Mouse (Mus musculus) skeletal muscle tissue, adult 2 months (tissue): ENCODE results near the gene Tmco5.
"Not testable (repeated sequence)": the region's sequence is repeated elsewhere in the genome, so short reads cannot be mapped to it uniquely, and the experiment has no call there.

ENCODE experiments used
- DNase-seq: peaks from one replicate; pipeline ENCODE4 v3.0.0-alpha.2; 2012; ENCODE audit warnings: low read depth, low spot score

The Tmco5 gene

GRCm38 (mm10) chr2:116922580-116923500 is 44.3 kb downstream of the Tmco5 start:
- no peak for DNase-seq

- DNase-seq, result no peak
These were observed 45.2 kb downstream of the Tmco5 start for GRCm38 (mm10) chr2:116923684-116924083.

- DNase-seq, result no peak
These were observed 45.8 kb downstream of the Tmco5 start for GRCm38 (mm10) chr2:116924292-116924691.

GRCm38 (mm10) chr2:116925230-116925629 is 46.7 kb downstream of the Tmco5 start:
- no peak for DNase-seq

- peak; percentile 15 for DNase-seq
These were observed 53.7 kb downstream of the Tmco5 start for GRCm38 (mm10) chr2:116932218-116932617.

GRCm38 (mm10) chr2:116934236-116934635 is 55.7 kb downstream of the Tmco5 start:
- DNase-seq, result not testable (repeated sequence)

- no peak for DNase-seq
These were observed 56.3 kb downstream of the Tmco5 start for GRCm38 (mm10) chr2:116934776-116935175.

- no peak for DNase-seq
These were observed 57.9 kb downstream of the Tmco5 start for GRCm38 (mm10) chr2:116936371-116936770.

- DNase-seq, result no peak
These were observed 58.7 kb downstream of the Tmco5 start for GRCm38 (mm10) chr2:116937166-116937565.

- DNase-seq, result no peak
These were observed 63.3 kb downstream of the Tmco5 start for GRCm38 (mm10) chr2:116941816-116942215.
